Mouse (Mus musculus): ENCODE results near the gene Cbx4. TPM values are rescaled to one million over a fixed set of nuclear protein-coding genes. Genes with fewer than 3 reads are reported as not detected.

The Cbx4 gene
- polyA plus RNA-seq, 1 experiment = 9.3 TPM

GRCm38 (mm10) chr11:119072239-119072638 lies 13.8 kb downstream of the Cbx4 start:
- H3K4me3 ChIP-seq (ENCODE audit: insufficient read depth, low read depth, low read length) = no peak overlapping the region
- WGBS = 81% methylated on average over 7 of the region's 7 CpGs
- DNase-seq = no peak
- TF ChIP-seq POLR2A (IDR thresholded peaks at IDR 0.05; ENCODE audit: low read depth, low read length) = no peak
- TF ChIP-seq CTCF (conservative IDR thresholded peaks at IDR 0.05; ENCODE audit: insufficient read depth, insufficient read length, low read depth, low read length) = no peak
- H3K27me3 ChIP-seq (replicated peaks; ENCODE audit: control insufficient read depth, insufficient read depth, low read length) = no peaks in the 10 kb centered on the region
- H3K4me1 ChIP-seq (ENCODE audit: control insufficient read depth, insufficient read depth, low read length) = no peaks in the 10 kb centered on the region
- H3K36me3 ChIP-seq (ENCODE audit: control insufficient read depth, insufficient read depth, low read length) = no peaks in the 10 kb centered on the region
- no peak overlapping the region for H3K27ac ChIP-seq (ENCODE audit: insufficient read depth, low read depth, low read length)

GRCm38 (mm10) chr11:119066841-119067240 lies 19.2 kb downstream of the Cbx4 start:
- 86% methylated on average over 8 of the region's 8 CpGs for WGBS
- Histone ChIP-seq H3K4me3 (ENCODE audit: insufficient read depth, low read depth, low read length) (no peak overlapping the region), H3K4me1 (ENCODE audit: control insufficient read depth, insufficient read depth, low read length) (no peaks in the 10 kb centered on the region), H3K27ac (ENCODE audit: insufficient read depth, low read depth, low read length) (no peak overlapping the region), H3K36me3 (ENCODE audit: control insufficient read depth, insufficient read depth, low read length) (no peaks in the 10 kb centered on the region), H3K27me3 (replicated peaks; ENCODE audit: control insufficient read depth, insufficient read depth, low read length) (no peaks in the 10 kb centered on the region)
- DNase-seq = no peak
- TF ChIP-seq CTCF (conservative IDR thresholded peaks at IDR 0.05; ENCODE audit: insufficient read depth, insufficient read length, low read depth, low read length) (no peak), POLR2A (IDR thresholded peaks at IDR 0.05; ENCODE audit: low read depth, low read length) (no peak)

- DNase-seq = no peak
- 44% methylated on average over 3 of the region's 3 CpGs for WGBS
- no peaks in the 10 kb centered on the region for H3K36me3 ChIP-seq (ENCODE audit: control insufficient read depth, insufficient read depth, low read length)
- H3K4me1 ChIP-seq (ENCODE audit: control insufficient read depth, insufficient read depth, low read length) = 0 out of 2 replicates have a peak, but pooled peaks cover 6% of the 10 kb centered on the region
- H3K27ac ChIP-seq (ENCODE audit: insufficient read depth, low read depth, low read length) = no peak overlapping the region
- H3K27me3 ChIP-seq (replicated peaks; ENCODE audit: control insufficient read depth, insufficient read depth, low read length) = peaks cover 1% of the 10 kb centered on the region
- TF ChIP-seq POLR2A (IDR thresholded peaks at IDR 0.05; ENCODE audit: low read depth, low read length) (no peak), CTCF (conservative IDR thresholded peaks at IDR 0.05; ENCODE audit: insufficient read depth, insufficient read length, low read depth, low read length) (no peak)
- no peak overlapping the region for H3K4me3 ChIP-seq (ENCODE audit: insufficient read depth, low read depth, low read length)
Measured at GRCm38 (mm10) chr11:119059256-119059655, 26.8 kb downstream of the Cbx4 start.

- H3K27ac ChIP-seq (ENCODE audit: insufficient read depth, low read depth, low read length) = peak overlapping the region; percentile 11; the same call in 1 of the 2 replicates
- peak; percentile 68 for DNase-seq
- H3K4me3 ChIP-seq (ENCODE audit: insufficient read depth, low read depth, low read length) = peak overlapping the region; percentile 16; the same call in 1 of the 2 replicates
- H3K4me1 ChIP-seq (ENCODE audit: control insufficient read depth, insufficient read depth, low read length) = 0 out of 2 replicates have a peak, but pooled peaks cover 6% of the 10 kb centered on the region
- H3K27me3 ChIP-seq (replicated peaks; ENCODE audit: control insufficient read depth, insufficient read depth, low read length) = peaks cover 1% of the 10 kb centered on the region
- no peak for TF ChIP-seq POLR2A (IDR thresholded peaks at IDR 0.05; ENCODE audit: low read depth, low read length)
- TF ChIP-seq CTCF (conservative IDR thresholded peaks at IDR 0.05; ENCODE audit: insufficient read depth, insufficient read length, low read depth, low read length) = peak; percentile 48
- 3% methylated on average over 58 of the region's 58 CpGs for WGBS
- no peaks in the 10 kb centered on the region for H3K36me3 ChIP-seq (ENCODE audit: control insufficient read depth, insufficient read depth, low read length)
Measured at GRCm38 (mm10) chr11:119058041-119058995, 27.7 kb downstream of the Cbx4 start.

GRCm38 (mm10) chr11:119057291-119057690 lies 28.7 kb downstream of the Cbx4 start:
- 0 out of 2 replicates have a peak, but pooled peaks cover 6% of the 10 kb centered on the region for H3K4me1 ChIP-seq (ENCODE audit: control insufficient read depth, insufficient read depth, low read length)
- peak overlapping the region; percentile 52 for H3K4me3 ChIP-seq (ENCODE audit: insufficient read depth, low read depth, low read length)
- no peak for DNase-seq
- TF ChIP-seq CTCF (conservative IDR thresholded peaks at IDR 0.05; ENCODE audit: insufficient read depth, insufficient read length, low read depth, low read length) = no peak
- TF ChIP-seq POLR2A (IDR thresholded peaks at IDR 0.05; ENCODE audit: low read depth, low read length) = no peak
- no peaks in the 10 kb centered on the region for H3K36me3 ChIP-seq (ENCODE audit: control insufficient read depth, insufficient read depth, low read length)
- WGBS = 7% methylated on average over 9 of the region's 9 CpGs
- peaks cover 1% of the 10 kb centered on the region for H3K27me3 ChIP-seq (replicated peaks; ENCODE audit: control insufficient read depth, insufficient read depth, low read length)
- no peak overlapping the region for H3K27ac ChIP-seq (ENCODE audit: insufficient read depth, low read depth, low read length)

GRCm38 (mm10) chr11:119056301-119057211 lies 29.5 kb downstream of the Cbx4 start:
- peak; percentile 52 for DNase-seq
- H3K27ac ChIP-seq (ENCODE audit: insufficient read depth, low read depth, low read length) = peak overlapping the region; percentile 25
- peaks cover 2% of the 10 kb centered on the region for H3K27me3 ChIP-seq (replicated peaks; ENCODE audit: control insufficient read depth, insufficient read depth, low read length)
- no peak for TF ChIP-seq CTCF (conservative IDR thresholded peaks at IDR 0.05; ENCODE audit: insufficient read depth, insufficient read length, low read depth, low read length)
- TF ChIP-seq POLR2A (IDR thresholded peaks at IDR 0.05; ENCODE audit: low read depth, low read length) = no peak
- H3K36me3 ChIP-seq (ENCODE audit: control insufficient read depth, insufficient read depth, low read length) = no peaks in the 10 kb centered on the region
- H3K4me1 ChIP-seq (ENCODE audit: control insufficient read depth, insufficient read depth, low read length) = 0 out of 2 replicates have a peak, but pooled peaks cover 6% of the 10 kb centered on the region
- peak overlapping the region; percentile 52 for H3K4me3 ChIP-seq (ENCODE audit: insufficient read depth, low read depth, low read length)
- 1% methylated on average over 64 of the region's 65 CpGs for WGBS
